Mouse (Mus musculus) neural tube, embryonic 12.5 days (tissue): ENCODE measurements around the gene Hrasls. TPM values are rescaled to one million over a fixed set of nuclear protein-coding genes. Genes with fewer than 3 reads are reported as not detected.

Source experiments
- ATAC-seq: fragments of 200-750 bp; cut with Nextera tagmentation; 2 replicates; pipeline ENCODE4 v1.8.0; 2017; ENCODE audit warnings: low read depth, mild to moderate bottlenecking, moderate TSS enrichment, moderate library complexity; ENCODE audit not compliant: low FRiP score
- H3K27ac ChIP-seq: fragments of 300-500 bp; sonication (generic); 2 replicates; pipeline ENCODE4 v1.5.1; 2016
- H3K27me3 ChIP-seq: fragments of 300-500 bp; sonication (generic); replicated peaks from 2 replicates; pipeline ENCODE4 v1.6.1; 2016; ENCODE audit warnings: mild to moderate bottlenecking
- H3K36me3 ChIP-seq: fragments of 300-500 bp; sonication (generic); 2 replicates; pipeline ENCODE4 v1.6.1; 2016; ENCODE audit warnings: mild to moderate bottlenecking
- H3K4me1 ChIP-seq: fragments of 300-500 bp; sonication (generic); 2 replicates; pipeline ENCODE4 v1.6.1; 2016
- H3K4me2 ChIP-seq: fragments of 300-500 bp; sonication (generic); replicated peaks from 2 replicates; pipeline ENCODE4 v1.6.1; 2016; ENCODE audit warnings: mild to moderate bottlenecking
- H3K4me3 ChIP-seq: fragments of 300-500 bp; sonication (generic); 2 replicates; pipeline ENCODE4 v1.5.1; 2016
- H3K9ac ChIP-seq: fragments of 300-500 bp; sonication (generic); 2 replicates; pipeline ENCODE4 v1.6.1; 2016; ENCODE audit warnings: mild to moderate bottlenecking
- H3K9me3 ChIP-seq: fragments of 300-500 bp; sonication (generic); 2 replicates; pipeline ENCODE4 v1.6.1; 2016; ENCODE audit warnings: mild to moderate bottlenecking
- WGBS: fragments of 180-500 bp; shearing (Covaris S2); methylation state at CpG from one replicate; pipeline ENCODE4 v1.1.7; 2016; 5-methylcytosine and 5-hydroxymethylcytosine counted together
- polyA plus RNA-seq: library from polyadenylated mRNA; unstranded; fragments of >200 nt; fragmentation: Nextera tagmentation; extraction: Ambion mirVana; gene quantifications from 2 replicates; pipeline ENCODE4 v1.2.1, GENCODE M21; 2016

Hrasls gene
- polyA plus RNA-seq, 1 experiment from 2014 or later: 0.87 TPM

- no peak overlapping the region for H3K4me3 ChIP-seq
- no peak for ATAC-seq
- H3K4me1 ChIP-seq: peaks cover 11% of the 10 kb centered on the region
- 0 out of 2 replicates have a peak, but pooled peaks cover 4% of the 10 kb centered on the region for H3K27me3 ChIP-seq
- H3K9ac ChIP-seq: no peak overlapping the region
- H3K9me3 ChIP-seq: no peaks in the 10 kb centered on the region
- no peak overlapping the region for H3K4me2 ChIP-seq
- H3K27ac ChIP-seq: no peak overlapping the region
- 78% methylated on average over 7 of the region's 7 CpGs for WGBS
- H3K36me3 ChIP-seq: no peaks in the 10 kb centered on the region
These were observed 654 bp upstream of the Hrasls start for GRCm38 (mm10) chr16:29208841-29209240.

- Histone ChIP-seq H3K36me3 (no peaks in the 10 kb centered on the region), H3K9ac (no peak overlapping the region), H3K4me3 (no peak overlapping the region), H3K4me2 (no peak overlapping the region), H3K9me3 (no peaks in the 10 kb centered on the region), H3K4me1 (no peaks in the 10 kb centered on the region), H3K27me3 (no peaks in the 10 kb centered on the region), H3K27ac (no peak overlapping the region)
- 78% methylated on average over 5 of the region's 5 CpGs for WGBS
- no peak for ATAC-seq
These were observed 7.2 kb downstream of the Hrasls start for GRCm38 (mm10) chr16:29216395-29217295.

DNA sequence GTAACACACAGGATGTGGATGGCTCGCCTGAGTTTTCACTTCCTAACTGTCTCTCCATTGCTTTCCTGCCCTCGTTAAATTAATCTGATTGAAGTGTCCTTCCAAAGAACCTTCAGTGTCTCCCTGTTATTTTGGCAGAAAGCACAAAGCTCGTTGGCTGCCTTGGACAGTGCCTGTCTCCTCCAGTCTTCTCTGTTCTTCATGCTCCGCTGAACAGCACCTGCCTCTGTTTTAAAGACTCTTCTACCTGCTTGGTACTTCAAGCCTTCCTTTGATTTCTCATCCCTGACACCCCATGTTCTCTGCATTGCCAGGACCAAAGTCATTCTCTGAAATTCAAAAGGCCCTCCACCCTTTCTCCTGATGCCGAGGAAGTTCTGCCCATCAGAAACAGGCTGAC, 26.5 kb downstream of the Hrasls start:
- Histone ChIP-seq H3K9me3 (no peaks in the 10 kb centered on the region), H3K4me2 (no peak overlapping the region), H3K27me3 (no peaks in the 10 kb centered on the region), H3K4me1 (no peaks in the 10 kb centered on the region), H3K36me3 (no peaks in the 10 kb centered on the region), H3K27ac (no peak overlapping the region), H3K4me3 (no peak overlapping the region), H3K9ac (no peak overlapping the region)
- WGBS: 83% methylated on average over 5 of the region's 5 CpGs
- no peak for ATAC-seq

GRCm38 (mm10) chr16:29254325-29254724, 44.8 kb downstream of the Hrasls start:
- Histone ChIP-seq H3K4me1 (no peaks in the 10 kb centered on the region), H3K9ac (no peak overlapping the region), H3K4me3 (no peak overlapping the region), H3K9me3 (0 out of 2 replicates have a peak, but pooled peaks cover 6% of the 10 kb centered on the region), H3K36me3 (no peaks in the 10 kb centered on the region), H3K4me2 (no peak overlapping the region), H3K27me3 (no peaks in the 10 kb centered on the region), H3K27ac (no peak overlapping the region)
- 88% methylated on average over 4 of the region's 4 CpGs for WGBS
- ATAC-seq: no peak

Other genes starting within 250 kb of the Hrasls start
- 0.65 and 0.66 TPM in 2 replicates for gene Atp13a5, start 169.0 kb downstream of the Hrasls start, polyA plus RNA-seq